Mouse (Mus musculus): Measurements from ENCODE around the gene Slc16a1.
"Not testable (repeated sequence)": the region's sequence is repeated elsewhere in the genome, so short reads cannot be mapped to it uniquely, and the experiment has no call there.

Gene Slc16a1

GRCm38 (mm10) chr3:104638932-104639748 is 672 bp downstream of the Slc16a1 start:
- peak; percentile 83 for DNase-seq (ENCODE audit: low read depth, low spot score)

GRCm38 (mm10) chr3:104639749-104640368 is 1.4 kb downstream of the Slc16a1 start:
- DNase-seq (ENCODE audit: low read depth, low spot score): no peak

GRCm38 (mm10) chr3:104640855-104641254 is 2.4 kb downstream of the Slc16a1 start:
- DNase-seq (ENCODE audit: low read depth, low spot score): no peak

GRCm38 (mm10) chr3:104641313-104641712 is 2.8 kb downstream of the Slc16a1 start:
- DNase-seq (ENCODE audit: low read depth, low spot score): no peak

- no peak for DNase-seq (ENCODE audit: low read depth, low spot score)
Measured at GRCm38 (mm10) chr3:104643113-104643512, 4.6 kb downstream of the Slc16a1 start.

GRCm38 (mm10) chr3:104643810-104644270 is 5.4 kb downstream of the Slc16a1 start:
- DNase-seq (ENCODE audit: low read depth, low spot score): peak; percentile 66

GRCm38 (mm10) chr3:104644371-104644770 is 5.9 kb downstream of the Slc16a1 start:
- no peak for DNase-seq (ENCODE audit: low read depth, low spot score)

- no peak for DNase-seq (ENCODE audit: low read depth, low spot score)
Measured at GRCm38 (mm10) chr3:104654219-104654618, 15.8 kb downstream of the Slc16a1 start.

- DNase-seq (ENCODE audit: low read depth, low spot score): no peak
Measured at GRCm38 (mm10) chr3:104654921-104655320, 16.5 kb downstream of the Slc16a1 start.

GRCm38 (mm10) chr3:104658706-104659105 is 20.2 kb downstream of the Slc16a1 start:
- no peak for DNase-seq (ENCODE audit: low read depth, low spot score)

GRCm38 (mm10) chr3:104659758-104660157 is 21.3 kb downstream of the Slc16a1 start:
- no peak for DNase-seq (ENCODE audit: low read depth, low spot score)

GRCm38 (mm10) chr3:104660522-104660921 is 22.1 kb downstream of the Slc16a1 start:
- DNase-seq (ENCODE audit: low read depth, low spot score): no peak

GRCm38 (mm10) chr3:104662007-104662406 is 23.5 kb downstream of the Slc16a1 start:
- no peak for DNase-seq (ENCODE audit: low read depth, low spot score)

- peak; percentile 28 for DNase-seq (ENCODE audit: low read depth, low spot score)
Measured at GRCm38 (mm10) chr3:104662926-104663325, 24.5 kb downstream of the Slc16a1 start.

GRCm38 (mm10) chr3:104666950-104667349 is 28.5 kb downstream of the Slc16a1 start:
- DNase-seq (ENCODE audit: low read depth, low spot score): no peak

GRCm38 (mm10) chr3:104667451-104667850 is 29.0 kb downstream of the Slc16a1 start:
- DNase-seq (ENCODE audit: low read depth, low spot score): no peak

- no peak for DNase-seq (ENCODE audit: low read depth, low spot score)
Measured at GRCm38 (mm10) chr3:104668989-104669388, 30.5 kb downstream of the Slc16a1 start.

- no peak for DNase-seq (ENCODE audit: low read depth, low spot score)
Measured at GRCm38 (mm10) chr3:104669856-104670182, 31.4 kb downstream of the Slc16a1 start.

GRCm38 (mm10) chr3:104670183-104671020 is 31.9 kb downstream of the Slc16a1 start:
- not testable (repeated sequence) for DNase-seq (ENCODE audit: low read depth, low spot score)

- DNase-seq (ENCODE audit: low read depth, low spot score): no peak
Measured at GRCm38 (mm10) chr3:104671543-104671942, 33.1 kb downstream of the Slc16a1 start.

GRCm38 (mm10) chr3:104672041-104672440 is 33.6 kb downstream of the Slc16a1 start:
- DNase-seq (ENCODE audit: low read depth, low spot score): no peak

Data from ES-CJ7 (cell line).